Mouse (Mus musculus) splenic B cell, adult 2 months (primary cell): Measurements from ENCODE around the gene Aqp7.

Experiments used
- DNase-seq: peaks from one replicate; pipeline ENCODE4 v3.0.0-alpha.2; 2011; ENCODE audit warnings: low read depth, low spot score
- H3K27me3 ChIP-seq: 2 replicates; pipeline ENCODE4 v1.6.1; 2012; ENCODE audit warnings: mild to moderate bottlenecking, low read length, moderate library complexity, mixed read lengths; ENCODE audit not compliant: control insufficient read depth, poor library complexity, insufficient read depth, severe bottlenecking
- H3K36me3 ChIP-seq: 2 replicates; pipeline ENCODE4 v1.6.1; 2012; ENCODE audit warnings: mild to moderate bottlenecking, low read length, moderate library complexity, mixed read lengths; ENCODE audit not compliant: control insufficient read depth, poor library complexity, insufficient read depth, severe bottlenecking

Gene Aqp7

DNA sequence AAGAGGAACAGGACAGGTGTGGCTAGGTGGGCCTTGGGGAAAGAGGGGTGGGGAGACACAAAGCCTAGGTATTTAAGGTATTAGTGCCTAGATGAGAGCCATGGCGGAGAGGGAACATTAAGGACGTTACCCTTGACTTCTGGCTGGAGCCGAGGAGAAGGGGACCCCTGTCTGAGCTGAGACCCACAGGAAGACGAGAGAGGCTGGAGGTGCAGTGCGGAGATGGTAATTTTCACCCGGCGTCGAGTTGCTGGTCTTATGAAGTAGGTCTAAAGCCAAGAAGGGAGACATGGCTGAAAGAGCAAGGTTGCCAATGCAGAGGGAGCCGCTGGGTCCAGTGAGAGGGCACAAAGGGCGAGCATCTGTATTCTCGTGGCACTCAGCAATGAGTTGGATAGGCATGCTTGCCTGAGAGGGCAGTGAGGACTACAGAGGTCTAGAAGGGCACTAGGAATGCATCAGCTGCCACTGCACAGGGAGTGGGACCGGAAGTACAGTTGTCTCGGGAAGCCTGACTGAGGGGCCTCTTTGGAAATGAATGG is 1.6 kb downstream of the Aqp7 start:
- no peak for DNase-seq
- 0 out of 2 replicates have a peak, but pooled peaks cover 2% of the 10 kb centered on the region for H3K27me3 ChIP-seq
- H3K36me3 ChIP-seq = no peaks in the 10 kb centered on the region

DNA sequence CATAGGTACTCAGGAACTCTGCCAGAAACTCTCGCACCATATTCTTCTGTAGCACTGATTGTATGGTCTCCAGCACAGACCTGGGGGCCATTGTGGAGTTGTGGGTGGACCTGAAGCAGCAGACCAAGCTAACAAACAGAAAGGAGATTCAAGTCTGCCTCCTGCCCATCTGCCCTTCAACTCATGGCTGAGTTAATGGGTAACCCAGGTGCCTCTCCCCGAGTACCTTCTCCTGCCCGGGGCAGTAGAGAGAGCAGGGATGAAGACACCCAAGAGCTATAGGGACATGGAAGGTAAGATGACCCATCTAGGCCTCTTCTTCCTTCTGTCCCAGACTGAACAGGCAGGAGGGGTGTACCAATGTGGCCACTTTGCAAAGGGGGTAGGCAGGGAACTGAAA is 2.7 kb downstream of the Aqp7 start:
- Histone ChIP-seq H3K27me3 (0 out of 2 replicates have a peak, but pooled peaks cover 2% of the 10 kb centered on the region), H3K36me3 (no peaks in the 10 kb centered on the region)
- DNase-seq = no peak

DNA sequence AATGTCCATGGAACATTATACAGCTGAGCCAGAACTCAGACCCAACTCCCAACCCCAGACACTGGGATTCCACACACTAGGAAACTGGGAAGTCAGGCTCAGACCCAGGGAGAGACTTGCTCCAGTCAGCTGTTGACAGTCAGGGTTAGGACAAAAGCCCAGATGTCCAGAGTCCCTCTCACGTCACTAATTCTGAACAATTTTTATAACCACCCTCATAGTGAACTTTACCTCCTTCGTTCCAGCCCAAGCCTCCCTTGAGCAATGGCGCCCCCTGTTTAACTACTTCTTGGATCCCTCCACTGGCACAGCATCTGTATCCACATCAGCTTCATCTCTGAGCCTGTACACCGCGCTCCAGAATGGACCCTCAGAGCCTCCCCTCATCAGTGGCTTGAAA is 4.0 kb downstream of the Aqp7 start:
- H3K27me3 ChIP-seq = 0 out of 2 replicates have a peak, but pooled peaks cover 2% of the 10 kb centered on the region

GRCm38 (mm10) chr4:41042880-41043279 is 5.1 kb downstream of the Aqp7 start:
- no peaks in the 10 kb centered on the region for H3K36me3 ChIP-seq
- 0 out of 2 replicates have a peak, but pooled peaks cover 2% of the 10 kb centered on the region for H3K27me3 ChIP-seq
- DNase-seq = no peak

More for the DNA sequence above, 4.0 kb downstream of the Aqp7 start:
- DNase-seq = no peak
- H3K36me3 ChIP-seq = no peaks in the 10 kb centered on the region

GRCm38 (mm10) chr4:41040983-41041382 is 7.0 kb downstream of the Aqp7 start:
- Histone ChIP-seq H3K36me3 (no peaks in the 10 kb centered on the region), H3K27me3 (no peaks in the 10 kb centered on the region)
- DNase-seq = no peak

DNA sequence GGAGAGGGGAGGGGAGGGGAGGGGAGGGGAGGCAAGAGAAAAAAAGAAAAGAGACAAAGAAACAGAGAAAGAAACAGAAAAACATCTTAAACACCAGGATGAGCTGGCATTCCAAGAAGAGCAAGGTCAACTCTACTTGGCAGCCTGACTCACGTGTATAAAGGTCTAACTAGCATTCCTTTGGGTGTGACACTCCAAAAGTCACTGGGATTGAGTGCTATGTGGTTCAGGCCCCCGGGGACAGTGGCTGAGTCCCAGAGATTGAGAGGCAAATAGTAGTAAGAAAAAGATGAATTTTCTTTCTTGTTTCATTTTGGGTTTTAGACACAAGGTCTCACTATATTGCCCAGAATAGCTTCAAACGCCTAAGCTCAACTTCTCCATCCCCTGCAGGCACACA is 10.0 kb downstream of the Aqp7 start:
- Histone ChIP-seq H3K27me3 (no peaks in the 10 kb centered on the region), H3K36me3 (no peaks in the 10 kb centered on the region)
- DNase-seq = no peak

- Histone ChIP-seq H3K27me3 (no peaks in the 10 kb centered on the region), H3K36me3 (no peaks in the 10 kb centered on the region)
- no peak for DNase-seq
These were observed 16.7 kb downstream of the Aqp7 start for GRCm38 (mm10) chr4:41031242-41031641.

GRCm38 (mm10) chr4:41029372-41029771 is 18.6 kb downstream of the Aqp7 start:
- Histone ChIP-seq H3K36me3 (no peaks in the 10 kb centered on the region), H3K27me3 (no peaks in the 10 kb centered on the region)
- no peak for DNase-seq

- Histone ChIP-seq H3K27me3 (no peaks in the 10 kb centered on the region), H3K36me3 (peaks cover 4% of the 10 kb centered on the region; the same call in 1 of the 2 replicates)
- peak; percentile 44 for DNase-seq
These were observed 19.7 kb downstream of the Aqp7 start for GRCm38 (mm10) chr4:41028272-41028671.

DNA sequence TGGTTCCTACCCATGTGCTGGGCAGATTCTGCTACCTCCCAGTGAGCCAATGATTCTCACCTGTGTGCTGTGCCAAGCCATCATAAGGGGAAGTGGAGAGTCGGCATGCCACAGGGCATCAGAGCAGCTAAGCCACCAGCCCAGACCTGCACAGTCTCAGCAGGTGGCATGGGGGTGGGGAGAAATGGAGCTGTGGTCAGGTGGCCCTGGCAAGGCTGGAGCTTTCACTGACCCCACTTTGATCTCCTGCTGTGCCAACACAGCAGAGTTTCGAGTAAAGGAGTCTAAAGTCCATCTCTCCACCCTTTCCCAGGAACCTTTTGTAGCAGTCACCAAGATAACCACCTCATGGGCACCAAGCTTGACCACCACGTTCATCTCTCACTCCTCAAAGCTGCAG is 20.1 kb downstream of the Aqp7 start:
- no peak for DNase-seq
- Histone ChIP-seq H3K27me3 (no peaks in the 10 kb centered on the region), H3K36me3 (peaks cover 6% of the 10 kb centered on the region; the same call in 1 of the 2 replicates)

GRCm38 (mm10) chr4:41026086-41026787 is 21.7 kb downstream of the Aqp7 start:
- DNase-seq = no peak

DNA sequence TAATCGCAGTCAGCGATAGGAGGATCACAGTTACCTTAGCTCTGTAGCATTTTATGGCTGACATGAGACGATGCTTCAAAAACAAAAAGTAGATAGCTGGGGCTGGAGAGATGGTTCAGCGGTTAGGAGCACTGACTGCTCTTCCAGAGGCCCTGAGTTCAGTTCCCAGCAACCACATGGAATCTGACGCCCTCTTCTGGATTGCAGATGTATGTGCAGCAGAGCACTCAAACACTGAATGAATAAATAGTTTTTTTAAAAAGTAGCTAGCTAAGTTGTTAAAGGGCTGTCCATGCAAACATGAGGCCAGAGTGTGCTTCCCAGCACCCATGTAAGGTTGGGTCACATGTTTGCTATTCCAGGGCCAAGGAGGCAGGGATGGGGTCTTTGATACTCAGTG is 26.8 kb downstream of the Aqp7 start:
- DNase-seq = no peak
- Histone ChIP-seq H3K27me3 (no peaks in the 10 kb centered on the region), H3K36me3 (peaks cover 10% of the 10 kb centered on the region; the same call in 1 of the 2 replicates)

More at GRCm38 (mm10) chr4:41026086-41026787, 21.7 kb downstream of the Aqp7 start:
- Histone ChIP-seq H3K36me3 (peaks cover 8% of the 10 kb centered on the region; the same call in 1 of the 2 replicates), H3K27me3 (no peaks in the 10 kb centered on the region)

DNA sequence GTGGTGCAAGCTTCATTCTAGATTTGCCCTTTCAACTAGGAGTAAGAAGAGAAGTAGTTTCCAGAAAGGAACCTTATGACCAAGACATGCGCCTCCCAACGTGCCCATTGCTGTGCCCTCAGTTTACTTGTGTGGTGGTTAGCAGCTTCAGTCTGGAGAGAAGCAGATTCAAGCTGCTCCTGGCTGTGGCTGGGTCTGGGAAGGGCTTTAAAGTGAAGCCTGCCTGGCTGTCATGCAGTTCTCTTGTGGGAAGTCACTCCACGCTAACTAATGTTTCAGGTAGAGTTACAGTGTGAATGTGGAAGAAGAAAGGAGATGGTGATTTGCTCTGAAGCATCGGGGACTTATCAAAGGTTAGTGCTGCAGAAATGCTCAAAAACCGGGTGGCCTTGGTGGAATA is 32.1 kb downstream of the Aqp7 start:
- DNase-seq = no peak
- H3K36me3 ChIP-seq = peaks cover 6% of the 10 kb centered on the region; the same call in 1 of the 2 replicates
- no peaks in the 10 kb centered on the region for H3K27me3 ChIP-seq

DNA sequence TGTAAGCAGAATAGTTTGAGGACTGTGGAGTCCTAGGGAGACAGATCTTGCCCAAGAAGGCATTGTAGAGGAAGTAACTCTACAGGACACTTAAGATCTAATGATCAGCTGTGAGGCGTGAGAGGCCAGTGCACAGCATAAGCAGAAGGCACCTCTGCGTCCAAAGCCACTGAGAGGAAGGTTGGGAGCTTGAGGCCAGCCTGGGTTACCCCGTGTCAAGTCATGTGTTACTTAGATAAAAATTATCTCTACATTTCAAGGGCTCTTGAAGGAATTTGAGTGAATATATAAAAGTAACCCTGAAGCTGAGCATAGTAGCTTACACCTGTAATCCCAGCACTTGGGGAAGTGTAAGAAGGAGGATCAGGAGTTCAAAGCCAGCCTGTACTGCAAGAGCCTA is 34.6 kb downstream of the Aqp7 start:
- peaks cover 5% of the 10 kb centered on the region; the same call in 1 of the 2 replicates for H3K36me3 ChIP-seq
- DNase-seq = no peak
- no peaks in the 10 kb centered on the region for H3K27me3 ChIP-seq

- H3K36me3 ChIP-seq = peaks cover 21% of the 10 kb centered on the region
- peak; percentile 24 for DNase-seq
- no peaks in the 10 kb centered on the region for H3K27me3 ChIP-seq
These were observed 46.9 kb downstream of the Aqp7 start for GRCm38 (mm10) chr4:41000842-41001639.
